Mouse (Mus musculus) ovary, postnatal 10 days (tissue): Measurements from ENCODE around the gene Mmp21.
"Not testable (repeated sequence)": the region's sequence is repeated elsewhere in the genome, so short reads cannot be mapped to it uniquely, and the experiment has no call there.

ENCODE experiments used
- DNase-seq: peaks from one replicate; pipeline ENCODE4 v3.0.0; 2022; ENCODE audit warnings: low spot score

Mmp21 gene

GRCm38 (mm10) chr7:133679961-133680360 lies at the start of gene Mmp21:
TSS of gene Mmp21 (minus strand) at chr7:133680061.
- no peak for DNase-seq

- no peak for DNase-seq
Measured at GRCm38 (mm10) chr7:133729351-133729750, 49.5 kb upstream of the Mmp21 start.

GRCm38 (mm10) chr7:133727027-133727426 lies 47.2 kb upstream of the Mmp21 start:
- no peak for DNase-seq

GRCm38 (mm10) chr7:133725571-133725970 lies 45.7 kb upstream of the Mmp21 start:
- no peak for DNase-seq

- no peak for DNase-seq
Measured at GRCm38 (mm10) chr7:133724844-133725243, 45.0 kb upstream of the Mmp21 start.

- no peak for DNase-seq
Measured at GRCm38 (mm10) chr7:133720616-133721015, 40.8 kb upstream of the Mmp21 start.

GRCm38 (mm10) chr7:133718580-133718979 lies 38.7 kb upstream of the Mmp21 start:
- DNase-seq = no peak

GRCm38 (mm10) chr7:133715387-133715786 lies 35.5 kb upstream of the Mmp21 start:
- DNase-seq = no peak

- no peak for DNase-seq
Measured at GRCm38 (mm10) chr7:133707301-133707700, 27.4 kb upstream of the Mmp21 start.

GRCm38 (mm10) chr7:133703906-133704305 lies 24.0 kb upstream of the Mmp21 start:
- DNase-seq = no peak

GRCm38 (mm10) chr7:133702333-133702732 lies 22.5 kb upstream of the Mmp21 start:
- DNase-seq = no peak

- DNase-seq = no peak
Measured at GRCm38 (mm10) chr7:133701366-133701765, 21.5 kb upstream of the Mmp21 start.

GRCm38 (mm10) chr7:133699885-133700284 lies 20.0 kb upstream of the Mmp21 start:
- no peak for DNase-seq

GRCm38 (mm10) chr7:133698021-133698709 lies 18.3 kb upstream of the Mmp21 start:
- no peak for DNase-seq

GRCm38 (mm10) chr7:133685644-133686043 lies 5.8 kb upstream of the Mmp21 start:
- DNase-seq = not testable (repeated sequence)

- no peak for DNase-seq
Measured at GRCm38 (mm10) chr7:133684701-133685100, 4.8 kb upstream of the Mmp21 start.

- no peak for DNase-seq
Measured at GRCm38 (mm10) chr7:133684110-133684509, 4.2 kb upstream of the Mmp21 start.

- DNase-seq = no peak
Measured at GRCm38 (mm10) chr7:133683626-133684025, 3.8 kb upstream of the Mmp21 start.

- DNase-seq = no peak
Measured at GRCm38 (mm10) chr7:133679439-133679838, 422 bp downstream of the Mmp21 start.

- no peak for DNase-seq
Measured at GRCm38 (mm10) chr7:133678716-133679115, 1.1 kb downstream of the Mmp21 start.

- no peak for DNase-seq
Measured at GRCm38 (mm10) chr7:133676002-133676401, 3.9 kb downstream of the Mmp21 start.

- no peak for DNase-seq
Measured at GRCm38 (mm10) chr7:133670846-133671245, 9.0 kb downstream of the Mmp21 start.

- no peak for DNase-seq
Measured at GRCm38 (mm10) chr7:133669946-133670345, 9.9 kb downstream of the Mmp21 start.

- DNase-seq = no peak
Measured at GRCm38 (mm10) chr7:133669071-133669470, 10.8 kb downstream of the Mmp21 start.
